Comparison of ENCODE assay signal across 15 mouse cellular contexts in genomic region chr13:71612393-71613179, GRCm38 (mm10).
"Had no signal": no experiment of that assay in that cellular context is flagged by ENCODE, and none has a peak within 500 bp of the region (broad histone marks: within the 10 kb centered on the region; RNA-seq: fewer than 3 reads in every experiment).

No protein-coding gene starts in this region.

- H3K36me3 ChIP-seq: intestine, embryonic 15.5 days; limb, embryonic 10.5 days; limb, embryonic 13.5 days; liver, embryonic 12.5 days; liver, embryonic 15.5 days had no signal

- H3K9ac ChIP-seq: intestine, embryonic 15.5 days; limb, embryonic 13.5 days; liver, embryonic 12.5 days; liver, embryonic 15.5 days had no signal

- H3K9me3 ChIP-seq: intestine, embryonic 15.5 days; limb, embryonic 10.5 days; limb, embryonic 13.5 days; liver, embryonic 12.5 days; liver, embryonic 15.5 days had no signal

- H3K27me3 ChIP-seq: intestine, embryonic 15.5 days; limb, embryonic 13.5 days; liver, embryonic 12.5 days; liver, embryonic 15.5 days had no signal

- H3K27ac ChIP-seq: intestine, embryonic 15.5 days; limb, embryonic 10.5 days; limb, embryonic 13.5 days; liver, embryonic 12.5 days; liver, embryonic 15.5 days; stomach, postnatal 0 days had no signal

- H3K4me1 ChIP-seq: limb, embryonic 10.5 days; liver, embryonic 12.5 days; liver, embryonic 15.5 days had no signal

- H3K4me2 ChIP-seq: intestine, embryonic 15.5 days; limb, embryonic 13.5 days; liver, embryonic 12.5 days; liver, embryonic 15.5 days; midbrain, embryonic 11.5 days had no signal

- ATAC-seq: intestine, embryonic 15.5 days; liver, embryonic 12.5 days had no signal

- H3K4me3 ChIP-seq: intestine, embryonic 15.5 days; limb, embryonic 10.5 days; limb, embryonic 13.5 days; liver, embryonic 12.5 days; liver, embryonic 15.5 days had no signal

- DNase-seq: kidney, adult 18-20 months; kidney, adult 9 months; kidney, postnatal 14 days; kidney, postnatal 4 days; liver; midbrain, embryonic 14.5 days; thymus, adult 18-20 months; thymus, postnatal 36 days had no signal
